Mouse (Mus musculus) liver, postnatal 0 days (tissue): ENCODE measurements around the gene Kcnmb2.

Source experiments
- CTCF ChIP-seq: sonication (generic); IDR thresholded peaks from 2 replicates; pipeline ENCODE4 v1.5.1; 2016; ENCODE audit warnings: antibody characterized with exemption, low read depth
- EP300 ChIP-seq: IDR thresholded peaks from 2 replicates; pipeline ENCODE4 v1.6.1; 2016; ENCODE audit warnings: antibody characterized with exemption, low read depth, mild to moderate bottlenecking

- TF ChIP-seq CTCF (no peak; the same call in 1 of the 2 replicates), EP300 (no peak)
Observed at GRCm38 (mm10) chr3:31941478-31941877, 39.2 kb downstream of the Kcnmb2 start.
